Comparison of ENCODE assay signal across 26 mouse cellular contexts in genomic region chr1:151636637-151637036, GRCm38 (mm10).
"Had no signal": no experiment of that assay in that cellular context is flagged by ENCODE, and none has a peak within 500 bp of the region (broad histone marks: within the 10 kb centered on the region; RNA-seq: fewer than 3 reads in every experiment).

No protein-coding gene starts in this region.

- H3K27me3 ChIP-seq: heart, embryonic 12.5 days; hindbrain, embryonic 12.5 days; intestine, embryonic 15.5 days; limb, embryonic 12.5 days; liver, embryonic 13.5 days had no signal

- H3K4me3 ChIP-seq: gastrocnemius, adult 2 months; heart, embryonic 10.5 days; heart, embryonic 12.5 days; hindbrain, embryonic 10.5 days; hindbrain, embryonic 12.5 days; intestine, embryonic 15.5 days; layer of hippocampus, adult 2 months; left cerebral cortex, adult 2 months; limb, embryonic 10.5 days; limb, embryonic 12.5 days; liver, embryonic 13.5 days had no signal

- H3K36me3 ChIP-seq: heart, embryonic 10.5 days; hindbrain, embryonic 10.5 days; hindbrain, embryonic 12.5 days; intestine, embryonic 15.5 days; limb, embryonic 10.5 days; limb, embryonic 12.5 days; liver, embryonic 13.5 days had no signal

- H3K27ac ChIP-seq: gastrocnemius, adult 2 months; heart, embryonic 10.5 days; hindbrain, embryonic 10.5 days; hindbrain, embryonic 12.5 days; hindbrain, embryonic 14.5 days; intestine, embryonic 15.5 days; layer of hippocampus, adult 2 months; left cerebral cortex, adult 2 months; limb, embryonic 10.5 days; limb, embryonic 12.5 days; liver, embryonic 13.5 days had no signal

- H3K4me1 ChIP-seq: hindbrain, embryonic 10.5 days; intestine, embryonic 15.5 days; limb, embryonic 10.5 days; limb, embryonic 12.5 days; liver, embryonic 13.5 days had no signal

- ATAC-seq: hindbrain, embryonic 16.5 days; intestine, embryonic 15.5 days; intestine, postnatal 0 days had no signal

- H3K4me2 ChIP-seq: heart, embryonic 12.5 days; hindbrain, embryonic 12.5 days; hindbrain, embryonic 14.5 days; intestine, embryonic 15.5 days; limb, embryonic 12.5 days; liver, embryonic 11.5 days; liver, embryonic 13.5 days had no signal

- H3K9ac ChIP-seq: heart, embryonic 12.5 days; hindbrain, embryonic 12.5 days; hindbrain, embryonic 14.5 days; intestine, embryonic 15.5 days; limb, embryonic 12.5 days; liver, embryonic 13.5 days had no signal

- H3K9me3 ChIP-seq: heart, embryonic 10.5 days; hindbrain, embryonic 10.5 days; intestine, embryonic 15.5 days; limb, embryonic 10.5 days; liver, embryonic 13.5 days had no signal

- DNase-seq: gastrocnemius, adult 2 months; gastrocnemius, postnatal 10 days; gastrocnemius, postnatal 25 days; heart, adult 18-20 months; heart, postnatal 10 days; heart, postnatal 4 days; kidney, adult 18-20 months; kidney, adult 8-10 months; kidney, postnatal 10 days; kidney, postnatal 25 days; kidney, postnatal 4 days; liver; liver, embryonic 13.5 days had no signal
